Mouse (Mus musculus): Measurements from ENCODE around the gene Nlgn1.

GRCm38 (mm10) chr3:26146174-26146573 is 186.1 kb downstream of the Nlgn1 start:
- TF ChIP-seq CTCF (IDR thresholded peaks at IDR 0.05; ENCODE audit: low read depth, low read length) (no peak), POLR2A (IDR thresholded peaks at IDR 0.05; ENCODE audit: insufficient read depth, low read length) (no peak)

Data from ES-Bruce4 (cell line).